Mouse (Mus musculus) cerebellum, adult 18-20 months (tissue): ENCODE data around the gene Adgrb2.
A peak's percentile ranks its signal among the peaks of the same experiment; 100 is the strongest.

ENCODE experiments used
- DNase-seq, 2 experiments: peaks; one replicate each; pipeline ENCODE4 v3.0.0; 2021

Adgrb2 gene

DNA sequence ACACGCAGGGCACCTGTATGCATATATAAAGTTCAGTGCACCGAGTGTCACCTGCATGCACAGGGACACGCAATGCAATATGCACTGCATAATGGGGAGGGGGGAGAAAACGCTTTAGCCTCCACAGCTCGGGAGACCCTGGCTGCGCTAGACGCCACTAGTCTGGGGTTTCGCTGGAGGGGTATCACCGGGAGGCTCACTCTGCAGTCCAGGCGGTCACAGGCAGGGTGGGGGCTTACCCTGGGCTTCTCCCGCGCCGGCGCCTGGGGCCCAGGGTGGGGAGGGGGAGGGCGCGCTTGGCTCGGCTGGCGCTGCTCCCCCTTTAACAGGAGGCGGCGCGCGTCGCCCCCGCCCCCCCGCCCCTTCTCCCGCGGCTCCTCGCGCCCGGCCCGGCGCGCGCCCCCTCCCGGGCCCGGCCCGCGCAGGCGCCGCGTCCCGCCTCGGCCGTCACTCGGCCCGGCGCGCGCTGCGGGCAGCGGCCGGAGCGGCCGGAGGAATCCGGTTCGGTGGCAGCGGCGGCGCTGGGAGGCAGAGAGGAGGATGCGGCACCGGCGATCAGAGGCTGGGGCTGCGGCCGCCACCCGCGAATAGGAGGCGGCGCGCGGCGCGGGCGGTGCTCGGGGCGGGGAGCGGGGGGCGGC, at the start of gene Adgrb2:
TSS of gene Adgrb2 (plus strand) at position 450 of the 641 bp plus-strand sequence.
- peak; percentile 54 to 72 for DNase-seq

DNA sequence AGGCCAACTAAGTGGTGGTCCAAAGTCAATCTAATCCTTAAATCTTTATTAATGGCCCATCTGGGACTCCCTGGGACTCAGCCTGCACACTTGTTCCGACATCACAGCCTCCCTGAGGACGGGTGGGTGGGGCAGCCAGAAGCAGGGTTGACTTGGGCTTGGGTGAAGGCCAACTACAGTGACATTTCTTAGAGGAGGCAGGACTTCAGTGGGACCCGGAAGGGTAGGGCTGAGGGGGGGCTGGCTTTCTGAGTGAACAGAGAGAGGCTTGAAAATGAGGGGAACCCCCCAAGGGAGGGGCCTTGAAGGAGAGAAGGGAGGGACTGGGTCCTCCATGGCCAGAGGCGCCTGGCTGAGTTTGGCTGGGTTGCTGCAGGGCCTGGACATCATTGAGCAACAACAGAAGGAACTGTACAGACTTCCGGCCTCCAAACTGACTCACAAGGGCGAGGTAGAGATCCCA, 33.3 kb upstream of the Adgrb2 start:
- DNase-seq = no peak

DNA sequence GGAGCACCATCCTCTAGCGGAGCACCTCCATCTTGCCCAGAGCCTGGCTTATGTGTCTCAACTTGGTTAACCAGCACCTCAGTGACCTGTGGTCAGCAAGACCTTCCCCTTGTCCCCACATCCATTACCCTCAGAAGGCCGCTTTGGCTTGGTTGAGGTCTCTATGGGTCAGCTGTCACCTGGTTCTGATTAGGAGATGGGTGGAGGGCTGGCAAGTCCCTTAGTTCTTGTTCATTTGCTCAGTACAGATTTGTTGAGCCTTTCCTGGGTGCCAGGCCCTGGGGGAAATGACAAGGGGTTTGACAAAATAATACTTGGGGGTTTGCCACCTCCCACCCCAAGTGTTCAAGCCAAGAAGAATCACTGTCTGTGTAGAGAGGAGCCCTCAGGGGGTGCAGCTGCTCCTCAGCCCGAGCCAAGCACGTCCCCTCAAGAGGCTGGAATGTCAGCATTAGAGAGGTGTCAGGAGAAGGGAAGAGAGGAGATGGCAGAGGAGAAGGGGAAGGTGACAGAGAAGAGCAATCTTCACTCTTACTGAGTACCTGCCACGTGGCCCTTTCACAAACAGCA, 32.3 kb upstream of the Adgrb2 start:
- DNase-seq = no peak

DNA sequence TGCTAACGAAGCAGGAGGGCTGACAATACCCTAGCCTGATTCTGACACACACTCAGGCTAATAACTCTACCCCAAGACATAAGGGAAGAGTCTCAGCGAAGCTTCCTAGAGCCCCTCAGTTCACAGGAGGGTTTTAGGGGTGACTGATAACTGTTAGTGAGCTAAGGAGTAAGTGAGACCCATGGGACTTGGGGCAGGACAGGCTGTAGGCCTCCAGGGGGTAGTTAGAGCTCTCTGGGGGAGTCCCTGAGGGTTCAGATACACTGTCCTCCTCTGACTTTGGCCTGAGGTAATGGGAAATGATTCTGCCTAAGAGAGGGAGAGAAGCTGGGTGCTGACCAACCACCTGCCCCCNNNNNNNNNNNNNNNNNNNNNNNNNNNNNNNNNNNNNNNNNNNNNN, 30.1 kb upstream of the Adgrb2 start:
- DNase-seq = no peak

DNA sequence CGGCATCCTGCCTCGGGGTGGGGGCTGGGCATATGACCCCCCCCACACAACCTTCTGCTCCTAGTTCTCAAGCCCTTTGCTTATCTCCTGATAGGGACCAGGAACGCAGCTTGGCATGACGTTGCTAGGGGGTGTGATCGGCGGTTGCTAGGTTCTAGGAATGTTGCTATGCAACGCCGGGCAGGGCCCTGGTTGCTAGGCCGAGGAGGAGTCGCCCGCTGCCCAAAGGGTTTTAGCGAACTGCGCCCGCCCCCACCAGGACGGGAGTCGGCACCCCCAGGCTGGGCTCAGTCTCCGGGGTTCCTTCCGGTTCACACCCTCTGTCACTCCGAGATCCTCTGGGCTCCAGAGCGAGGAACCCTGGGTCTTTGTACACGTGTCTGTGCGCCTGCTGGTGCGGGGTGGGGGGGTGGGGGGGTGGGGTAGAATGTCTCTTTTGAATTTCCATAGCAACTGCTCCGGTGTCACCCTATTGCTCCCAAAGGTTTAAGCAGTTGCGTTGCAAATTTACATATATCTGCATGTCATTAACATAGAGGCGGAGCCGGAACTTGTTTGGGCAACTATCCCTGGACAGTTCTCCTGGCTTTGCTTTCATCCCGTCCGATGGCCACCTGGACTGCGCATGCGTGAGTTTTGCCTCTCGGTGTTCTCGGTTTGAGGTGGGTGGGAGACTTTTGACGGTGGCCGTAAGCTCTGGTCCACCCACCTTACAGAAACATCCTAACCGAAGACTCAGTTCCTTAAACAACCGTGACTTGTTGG, 24.3 kb upstream of the Adgrb2 start:
- DNase-seq = peak; percentile 58

DNA sequence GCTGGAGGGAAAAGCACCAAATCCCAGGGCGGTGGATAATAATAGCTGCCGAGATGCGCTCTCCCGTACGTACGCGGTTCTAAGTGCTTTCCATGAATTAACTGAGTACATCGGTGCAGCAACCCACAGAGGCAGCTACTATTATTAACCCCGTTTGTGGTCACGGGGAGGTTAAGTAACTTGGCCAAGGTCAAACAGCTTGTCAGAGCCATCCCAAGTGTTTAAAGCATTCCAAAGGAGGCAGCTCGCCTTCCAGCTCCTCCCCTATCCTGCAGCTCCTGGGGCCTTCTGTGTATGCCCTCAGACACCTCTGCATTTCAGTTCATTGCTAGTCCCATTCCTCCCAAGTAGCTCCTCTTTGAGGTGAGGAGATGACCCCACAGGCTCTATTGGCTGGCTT, 19.4 kb upstream of the Adgrb2 start:
- DNase-seq = no peak

DNA sequence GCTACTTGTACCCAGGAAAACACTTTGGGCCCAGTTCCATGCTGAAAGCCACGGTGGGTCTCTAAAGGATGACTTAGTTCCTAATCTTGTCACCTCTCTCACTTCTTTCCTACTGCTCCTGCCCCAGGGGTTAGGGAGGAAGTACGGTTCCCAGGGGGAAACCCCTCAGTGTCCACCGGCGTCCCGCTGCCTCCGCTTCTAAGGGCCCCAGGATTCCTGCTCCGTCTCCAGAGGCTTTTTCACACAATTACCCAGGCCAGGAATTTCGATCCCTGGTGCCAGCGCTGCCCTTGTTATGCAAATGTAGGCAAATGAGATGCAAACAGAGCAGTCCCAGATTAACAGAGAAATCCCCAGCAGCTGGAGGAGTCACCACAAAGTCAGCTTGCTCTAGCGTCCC, 18.5 kb upstream of the Adgrb2 start:
- no peak for DNase-seq

DNA sequence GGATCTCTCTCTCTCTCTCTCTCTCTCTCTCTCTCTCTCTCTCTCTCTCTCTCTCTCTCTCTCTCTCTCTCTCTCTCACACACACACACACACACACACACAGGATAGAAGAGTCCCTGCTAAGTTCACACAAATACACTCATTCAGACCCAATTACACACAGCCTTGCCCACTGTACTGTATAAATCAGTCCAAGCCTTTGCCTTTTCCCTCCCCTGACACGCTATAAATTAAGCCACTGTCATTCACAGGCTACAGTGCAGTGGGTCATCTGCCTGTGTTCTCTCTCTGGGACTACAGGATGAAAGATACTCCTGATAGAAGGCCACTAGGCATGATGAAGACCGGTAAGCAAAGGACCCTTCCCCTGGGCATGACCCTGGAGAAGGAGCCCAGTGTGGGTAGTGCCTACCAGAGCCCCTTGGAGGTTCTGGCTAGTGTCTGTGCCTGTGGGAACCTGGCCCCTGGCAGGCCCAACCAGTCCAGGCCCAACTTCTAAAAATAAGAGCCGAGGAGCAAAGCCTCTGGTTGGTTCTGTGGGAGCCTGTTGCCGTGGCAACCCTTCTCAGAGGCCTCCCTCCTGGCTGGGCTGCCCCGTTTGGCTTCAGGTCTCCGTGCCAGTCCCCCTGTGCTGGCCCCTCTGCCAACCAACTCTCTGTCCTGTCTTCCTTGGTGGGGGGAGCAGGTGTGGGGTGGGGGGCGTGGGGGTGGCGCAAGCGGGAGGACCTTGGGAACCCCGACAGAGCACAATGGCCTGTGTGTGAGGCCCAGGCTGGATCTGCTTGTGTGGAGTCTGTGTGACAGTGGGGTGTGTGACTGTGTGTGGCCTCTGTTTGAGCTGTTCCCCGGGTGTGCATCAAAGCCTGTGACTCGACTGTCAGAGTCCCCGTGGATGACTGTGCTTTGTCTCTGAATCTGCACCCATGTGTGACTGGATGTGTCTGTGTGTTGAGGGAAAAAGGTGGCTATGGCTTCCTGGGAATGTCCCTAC, 17.4 kb upstream of the Adgrb2 start:
- peak in 1 of 2 experiments; percentile 32 for DNase-seq

DNA sequence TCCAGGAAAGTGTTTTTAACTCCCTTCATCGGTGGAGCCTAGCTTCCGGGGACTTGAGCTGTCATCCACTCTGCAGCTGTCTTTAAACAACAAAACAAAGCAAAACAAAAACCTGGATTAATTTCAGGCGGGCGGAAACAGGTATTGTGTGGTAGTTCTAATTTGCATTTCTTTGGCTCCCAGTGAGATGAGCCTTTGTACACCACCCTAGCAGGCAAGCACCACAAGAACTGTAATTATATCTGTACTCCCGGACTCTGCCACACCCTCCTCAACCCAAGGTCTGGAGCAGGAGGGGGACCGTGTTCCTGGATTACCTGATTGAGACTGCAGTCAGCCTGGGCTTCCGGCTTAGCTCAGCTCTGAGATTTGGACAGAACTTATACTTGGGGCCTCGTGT, 14.5 kb upstream of the Adgrb2 start:
- DNase-seq = no peak

DNA sequence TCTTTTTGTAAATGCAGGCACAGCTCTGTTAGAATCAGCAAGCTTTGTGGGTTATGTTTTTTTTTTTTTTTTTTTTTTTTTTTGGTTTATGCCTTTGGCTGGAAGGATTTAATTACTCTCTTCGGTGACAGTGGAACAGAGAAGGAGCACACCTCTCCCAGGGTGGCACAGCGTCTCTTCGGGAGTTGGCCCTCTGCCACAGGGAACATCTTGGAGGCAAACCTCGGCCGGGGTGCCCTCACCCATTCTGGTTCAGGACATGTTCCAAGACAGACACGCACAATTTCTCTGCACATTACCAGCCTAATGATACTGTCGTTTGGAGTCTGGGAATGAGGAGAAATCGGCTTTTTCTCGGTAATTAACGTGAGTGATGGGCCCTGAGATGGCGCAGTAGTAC, 13.8 kb upstream of the Adgrb2 start:
- no peak for DNase-seq

DNA sequence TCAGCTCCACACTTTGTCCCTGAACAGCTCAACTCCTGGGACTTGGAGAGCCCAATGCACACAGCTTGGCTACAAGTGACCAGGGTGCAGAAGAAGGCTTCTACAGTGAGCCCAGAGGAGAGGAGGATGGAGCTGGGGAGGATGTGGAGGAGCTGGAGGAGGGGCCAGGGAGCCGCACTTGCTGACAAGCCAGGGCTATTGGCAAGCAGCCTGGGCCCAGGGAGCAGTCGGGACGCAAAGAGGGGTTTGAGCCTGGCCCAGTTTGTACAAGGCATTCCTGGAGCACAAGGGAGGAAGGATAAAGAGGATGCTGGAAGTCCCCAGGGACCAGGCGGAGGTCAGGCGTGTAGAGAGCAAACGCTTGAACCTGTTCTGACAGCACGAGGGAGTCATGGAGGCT, 12.7 kb upstream of the Adgrb2 start:
- DNase-seq = no peak

DNA sequence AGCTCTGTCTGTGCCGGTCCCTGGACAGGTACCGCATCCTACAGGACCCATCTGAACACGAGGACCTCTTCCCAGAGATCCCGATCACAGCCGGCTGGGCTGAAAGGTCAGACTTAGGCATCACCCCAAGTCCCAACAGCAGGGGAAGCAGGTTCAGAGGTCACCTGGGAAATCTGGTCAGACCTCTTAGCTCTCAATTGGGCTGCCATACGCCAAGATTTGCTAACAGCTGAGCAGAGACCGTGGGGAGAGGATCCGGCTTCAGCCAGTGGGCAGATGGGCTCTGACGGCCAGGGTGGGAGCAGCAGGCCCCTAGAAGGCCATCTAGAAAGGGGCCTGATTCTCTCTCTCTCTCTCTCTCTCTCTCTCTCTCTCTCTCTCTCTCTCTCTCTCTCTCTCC, 10.4 kb upstream of the Adgrb2 start:
- DNase-seq = no peak

DNA sequence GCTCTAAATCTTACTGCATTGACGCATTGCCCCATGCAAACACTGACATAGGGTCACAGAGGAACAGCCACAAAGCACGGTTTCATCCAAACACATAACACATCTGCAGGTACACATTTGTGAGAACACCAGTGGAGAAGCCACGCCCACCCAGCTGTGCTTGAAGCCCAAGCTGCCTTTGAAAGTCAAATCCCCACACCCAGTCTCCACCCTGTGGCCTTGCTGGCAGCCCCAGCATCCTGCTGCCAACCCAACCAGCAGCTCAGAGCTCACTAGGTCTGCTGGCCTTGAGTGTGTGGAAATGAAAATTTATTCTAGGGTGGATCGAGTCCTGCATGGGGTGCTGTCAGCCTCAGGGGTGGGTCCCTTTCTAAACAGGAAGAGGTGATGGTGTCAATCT, 7.4 kb upstream of the Adgrb2 start:
- DNase-seq = no peak

DNA sequence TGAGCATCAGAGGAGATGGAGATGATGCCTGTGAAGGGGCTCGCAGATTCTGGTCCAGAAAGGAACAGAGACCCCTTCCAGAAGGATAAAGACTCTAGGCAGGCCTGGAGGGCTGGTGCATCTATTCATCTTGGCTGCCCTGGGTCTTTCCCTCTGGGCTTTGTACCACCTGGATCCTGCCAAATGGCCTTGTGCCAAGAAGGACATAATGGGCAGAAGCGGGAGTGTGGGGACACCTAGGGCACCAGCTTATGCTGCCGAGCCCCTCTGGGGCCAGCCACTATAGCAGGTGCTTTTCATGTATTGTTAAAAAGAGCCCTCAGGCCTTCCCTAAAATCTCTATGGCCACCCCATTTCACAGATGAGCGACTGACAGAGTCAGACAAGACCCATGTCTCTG, 6.4 kb upstream of the Adgrb2 start:
- DNase-seq = no peak

DNA sequence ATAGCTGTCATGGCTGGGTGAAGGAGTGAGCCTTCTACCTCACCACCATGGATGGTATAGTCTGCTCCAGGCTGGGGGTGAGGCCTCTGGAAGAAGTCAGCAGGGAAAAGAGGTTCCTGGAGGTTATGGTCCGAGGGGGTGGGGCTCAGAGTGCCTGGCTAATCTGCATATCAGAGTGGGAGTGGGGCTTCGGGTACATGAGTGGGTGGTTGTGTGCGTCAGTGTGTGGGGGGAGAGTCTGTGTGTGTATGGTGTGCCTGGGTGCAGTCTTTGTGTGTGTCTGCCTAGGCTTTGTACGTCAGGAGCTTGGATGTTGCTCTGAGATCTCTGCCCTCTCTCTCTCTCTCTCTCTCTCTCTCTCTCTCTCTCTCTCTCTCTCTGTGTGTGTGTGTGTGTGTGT, 5.7 kb upstream of the Adgrb2 start:
- no peak for DNase-seq

DNA sequence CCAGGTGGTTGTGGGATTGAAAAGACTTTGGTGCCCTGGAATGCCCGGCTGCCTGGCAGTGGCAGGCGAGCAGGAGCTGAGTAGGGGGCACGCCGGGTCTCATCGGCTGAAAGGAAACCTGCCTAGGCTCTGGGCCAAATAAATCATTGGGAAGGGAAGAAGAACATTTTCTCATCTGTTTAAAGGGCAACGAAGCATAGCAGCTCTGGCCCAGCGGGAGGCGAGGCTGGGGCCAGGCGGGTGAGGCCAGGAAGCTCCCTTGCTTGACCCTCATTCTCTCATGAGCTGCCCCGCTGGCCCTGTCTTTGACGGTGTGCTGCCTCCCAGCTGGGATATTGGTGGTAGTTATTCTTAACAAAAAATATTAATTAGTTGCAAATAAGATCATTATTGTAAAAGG, 3.0 kb upstream of the Adgrb2 start:
- DNase-seq = no peak

DNA sequence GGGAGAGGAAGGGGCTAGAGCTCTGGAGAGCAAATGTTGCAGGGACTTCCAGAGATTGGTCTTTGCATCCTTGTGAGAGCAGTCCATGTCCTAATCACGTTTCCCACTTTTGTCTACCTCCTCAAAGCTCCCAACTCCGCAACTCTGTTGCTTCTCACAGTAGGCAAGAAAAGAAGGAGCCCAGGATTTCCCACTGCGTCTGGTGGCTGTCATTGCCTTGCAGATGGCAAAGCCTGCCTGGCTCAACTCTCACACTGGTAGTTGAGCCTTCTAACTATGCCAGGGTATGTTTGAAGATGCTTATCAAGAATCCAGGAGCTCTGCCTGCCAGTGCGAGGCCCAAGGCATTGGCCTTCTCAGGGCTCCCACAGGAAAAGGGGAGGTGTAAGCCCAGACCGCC, 1.6 kb upstream of the Adgrb2 start:
- DNase-seq = no peak

DNA sequence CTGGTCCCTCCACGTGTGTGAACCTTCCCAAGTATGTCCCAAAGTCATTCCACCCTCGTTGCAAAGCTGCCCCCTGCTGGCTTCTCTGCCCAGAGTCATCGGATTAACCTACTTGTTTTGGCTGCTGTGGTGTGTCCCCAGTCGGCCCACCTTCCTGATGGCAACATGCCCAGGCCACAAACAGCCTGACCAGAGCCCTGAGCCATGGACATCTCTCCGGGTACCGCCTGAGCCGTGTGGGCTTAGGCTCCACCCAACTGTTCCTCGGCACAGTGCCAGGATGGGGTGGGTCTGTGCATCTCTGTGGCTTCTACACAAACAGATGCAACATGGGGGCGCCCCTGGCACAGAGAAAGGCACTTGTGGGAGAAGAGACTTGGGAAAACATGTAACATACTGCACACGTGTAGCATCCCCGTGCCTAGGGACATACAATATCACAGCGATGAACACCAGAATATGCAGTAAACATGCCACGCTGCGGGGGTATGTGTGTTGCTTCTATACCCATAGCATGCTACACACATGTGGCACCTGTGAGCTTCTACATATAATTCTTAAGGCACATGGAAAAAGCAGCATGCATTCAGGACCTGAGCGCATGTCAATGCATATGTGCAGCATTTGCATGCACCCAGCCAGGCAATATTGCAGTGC, 778 bp upstream of the Adgrb2 start:
- peak; percentile 75 to 77 for DNase-seq

DNA sequence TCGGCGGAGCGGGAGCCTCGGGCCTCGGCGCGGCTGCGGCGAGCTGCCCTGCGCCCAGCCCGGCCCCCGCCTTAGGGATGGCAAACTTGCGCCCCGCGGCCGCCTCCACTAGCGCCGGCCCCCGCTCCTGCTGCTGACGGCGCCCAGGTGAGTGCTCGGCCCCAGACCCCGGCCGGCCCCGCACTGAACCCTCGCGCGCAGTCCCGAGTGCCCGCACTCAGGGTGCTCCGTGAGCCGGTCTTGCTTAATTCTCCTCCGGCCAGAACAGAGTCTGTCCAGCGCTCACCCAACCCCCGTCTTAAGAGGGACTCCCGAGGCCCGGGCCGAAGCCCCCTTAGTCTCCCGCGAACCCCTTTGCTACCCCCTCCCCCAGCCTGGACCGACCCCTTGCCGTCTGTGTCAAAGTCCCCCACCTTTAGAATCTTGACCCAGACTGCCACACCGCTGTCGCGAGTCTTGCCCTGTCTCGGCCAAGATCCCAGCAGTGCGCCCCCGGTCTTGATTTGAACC, 546 bp downstream of the Adgrb2 start:
- DNase-seq = peak in 1 of 2 experiments; percentile 60

DNA sequence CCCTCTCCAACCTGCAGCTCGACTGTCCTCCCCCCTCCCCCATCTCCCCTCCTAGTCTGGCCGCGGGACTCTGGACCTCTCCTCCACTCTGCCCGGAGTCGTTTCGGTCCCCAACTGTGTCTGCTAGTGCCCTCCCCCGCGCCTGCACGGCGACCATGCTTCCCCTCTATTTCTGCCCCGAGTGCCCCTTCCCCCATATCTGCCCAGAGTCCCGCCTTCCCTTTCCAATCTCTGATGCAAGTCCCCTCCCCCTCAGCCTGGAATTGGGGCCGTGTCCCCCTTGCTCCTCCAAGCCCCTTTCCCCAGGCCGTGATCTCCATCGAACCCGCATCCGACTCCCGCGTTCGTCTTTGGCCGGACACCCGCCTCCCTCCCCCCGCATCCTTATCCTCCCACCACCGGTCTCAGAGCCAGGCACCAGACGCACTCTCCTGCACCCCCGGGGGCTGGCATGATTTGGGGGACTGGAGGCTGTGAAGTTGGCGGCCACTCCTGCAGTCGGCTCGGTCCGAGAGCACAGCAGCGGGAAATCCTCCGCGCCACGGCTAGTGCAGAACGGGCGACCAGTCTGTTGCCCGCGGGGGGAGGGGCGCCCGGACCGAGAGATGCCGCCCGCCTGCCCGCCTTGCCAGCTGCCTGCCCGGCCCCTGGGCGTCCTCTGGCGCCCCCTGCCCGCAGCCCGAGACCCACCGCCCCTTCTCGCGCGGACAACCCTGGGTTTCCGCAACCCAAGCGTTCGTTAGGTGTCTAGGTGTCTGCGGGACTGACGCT, 1.2 kb downstream of the Adgrb2 start:
- DNase-seq = peak; percentile 76 to 85

DNA sequence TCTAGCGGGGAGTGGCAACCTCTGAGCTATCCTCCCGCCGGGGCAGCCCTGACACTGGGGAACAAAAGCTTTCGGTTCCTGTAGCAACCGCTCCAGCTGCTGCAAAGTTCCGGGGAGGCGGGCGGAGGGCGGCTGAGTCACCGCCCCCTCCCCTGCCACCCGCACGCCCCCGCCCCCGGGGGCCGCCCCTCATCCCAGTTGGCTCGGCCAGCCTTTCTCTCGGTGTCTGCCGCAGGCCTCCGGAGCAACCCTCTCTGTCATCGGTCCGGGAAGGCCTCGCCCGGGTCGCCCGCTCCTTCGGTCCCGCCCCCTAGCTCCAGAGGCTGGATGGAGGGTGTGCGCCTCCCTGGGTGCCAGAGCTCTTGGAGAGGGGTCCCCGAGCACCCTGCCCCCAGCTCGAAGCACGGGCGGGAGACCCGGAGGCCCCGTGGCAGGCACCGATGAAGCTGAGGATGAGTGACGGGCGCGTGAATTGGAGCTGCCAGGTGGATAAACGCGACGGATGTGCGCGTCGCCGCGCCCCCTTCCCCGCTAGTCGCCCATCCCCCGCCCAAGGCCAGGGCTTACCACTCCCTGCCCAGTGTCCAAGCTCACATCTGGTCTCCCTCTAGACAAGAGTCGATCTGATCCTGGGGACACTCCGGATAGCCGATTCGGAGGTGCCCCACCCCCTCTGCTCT, 3.3 kb downstream of the Adgrb2 start:
- DNase-seq = no peak
